Mouse (Mus musculus): ENCODE data around the gene 5330417C22Rik. TPM values are rescaled to one million over a fixed set of nuclear protein-coding genes. Genes with fewer than 3 reads are reported as not detected.

5330417C22Rik gene
- total and polyA plus RNA-seq, 3 experiments, result 2.4 to 6.5 (median 2.5) TPM

DNA sequence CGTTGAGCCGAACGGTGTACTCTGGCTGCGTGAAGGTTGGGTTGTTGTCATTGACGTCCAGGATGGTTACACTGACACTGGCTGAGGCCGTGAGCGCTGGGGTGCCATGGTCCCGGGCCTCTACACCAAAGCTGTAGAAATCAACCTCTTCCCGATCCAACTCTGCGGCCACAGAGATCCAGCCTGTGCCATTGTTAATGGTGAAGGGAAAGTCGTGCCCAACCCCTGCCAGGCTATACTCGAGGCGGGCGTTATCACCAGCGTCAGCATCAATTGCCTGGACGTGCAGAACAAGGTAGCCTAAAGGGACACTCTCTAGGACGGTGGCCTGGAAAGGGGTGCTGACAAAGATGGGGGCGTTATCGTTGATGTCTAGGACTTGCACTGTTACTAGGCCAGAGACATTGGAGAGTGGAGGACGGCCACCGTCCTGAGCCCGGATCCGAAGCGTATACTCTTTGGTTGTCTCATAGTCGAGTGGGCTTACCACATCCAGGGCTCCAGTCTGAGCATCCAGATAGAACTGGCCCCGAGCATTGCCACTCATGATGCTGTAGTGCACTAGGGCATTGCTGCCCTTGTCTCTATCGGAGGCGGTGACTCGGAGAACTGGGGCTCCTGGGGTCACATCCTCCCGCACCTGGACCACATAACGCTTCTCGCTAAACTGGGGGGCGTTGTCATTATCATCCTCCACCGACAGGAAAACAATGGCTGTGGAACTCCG, 122.5 kb downstream of the 5330417C22Rik start:
- DNase-seq, result no peak

DNA sequence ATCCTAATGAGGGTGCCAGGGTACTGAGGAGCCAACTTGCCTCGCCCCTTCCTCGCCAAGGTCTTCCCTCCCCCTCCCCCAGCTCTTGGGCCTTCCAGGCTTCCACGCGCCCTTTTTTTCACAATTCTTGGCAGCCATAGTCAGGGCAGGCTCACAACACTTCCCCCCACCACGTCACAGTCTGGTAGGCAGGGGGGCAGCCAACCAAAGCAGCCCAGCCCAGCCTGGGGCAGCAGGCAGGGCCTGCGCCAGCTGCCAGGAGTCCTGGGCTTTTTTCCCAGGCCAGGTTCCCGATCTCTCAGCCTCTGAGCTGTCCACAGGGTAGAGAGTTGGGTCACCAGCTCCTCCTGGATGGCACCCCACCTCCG, 124.6 kb downstream of the 5330417C22Rik start:
- no peak for DNase-seq

DNA sequence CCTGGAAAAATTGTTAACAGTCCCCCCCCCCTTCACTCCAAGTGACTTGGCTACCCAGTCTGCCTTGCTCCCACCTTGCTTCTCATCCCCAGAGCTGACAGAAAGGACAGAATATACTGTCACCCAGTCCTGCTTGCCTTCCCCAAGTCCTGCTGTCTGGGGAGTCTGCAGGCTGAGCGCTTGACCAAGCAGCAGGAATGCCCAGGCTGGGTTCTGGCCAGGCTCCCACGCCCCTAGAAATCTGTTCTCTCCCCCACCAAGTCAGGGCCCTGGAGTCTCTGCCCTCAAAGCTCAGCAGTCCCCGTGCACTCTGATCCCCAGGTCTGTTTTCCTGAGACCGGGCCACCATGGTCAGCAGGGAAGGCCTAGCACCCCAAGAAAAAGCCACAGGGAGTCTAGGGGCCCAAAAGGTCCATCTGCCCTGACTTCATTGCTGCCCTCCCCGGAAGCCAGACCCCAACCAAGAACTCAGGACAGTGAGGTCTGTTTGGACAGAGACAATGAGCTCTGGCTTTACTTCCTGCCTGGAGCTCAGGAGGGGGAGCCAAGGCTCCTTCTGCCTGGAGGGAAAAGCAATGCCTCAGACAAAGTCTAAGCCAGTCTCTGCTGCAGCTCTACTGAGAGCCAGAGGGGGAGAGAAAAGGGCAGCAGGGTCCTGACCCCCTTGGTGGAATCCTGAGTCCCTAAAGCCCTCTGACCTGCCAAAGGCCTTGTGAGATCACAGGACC, 125.1 kb downstream of the 5330417C22Rik start:
- no peak for DNase-seq

DNA sequence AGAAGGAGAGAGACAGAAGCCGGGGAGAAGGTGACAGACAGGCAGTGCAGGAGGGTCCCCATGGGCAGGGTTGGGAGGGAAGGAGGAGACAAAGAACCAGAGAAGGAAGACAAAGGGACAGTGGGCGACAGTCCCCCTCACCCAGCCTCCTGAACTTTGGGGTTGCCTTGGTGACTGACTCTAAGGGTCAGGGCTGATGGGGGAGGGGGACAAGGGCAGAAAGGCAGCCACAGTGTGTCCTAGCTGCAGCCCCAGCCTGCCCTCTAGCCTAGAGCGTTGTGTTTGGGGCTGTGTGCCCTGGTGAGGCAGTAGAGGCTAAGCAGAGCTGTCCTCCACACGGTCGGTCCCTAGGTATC, 126.0 kb downstream of the 5330417C22Rik start:
- DNase-seq, result no peak

DNA sequence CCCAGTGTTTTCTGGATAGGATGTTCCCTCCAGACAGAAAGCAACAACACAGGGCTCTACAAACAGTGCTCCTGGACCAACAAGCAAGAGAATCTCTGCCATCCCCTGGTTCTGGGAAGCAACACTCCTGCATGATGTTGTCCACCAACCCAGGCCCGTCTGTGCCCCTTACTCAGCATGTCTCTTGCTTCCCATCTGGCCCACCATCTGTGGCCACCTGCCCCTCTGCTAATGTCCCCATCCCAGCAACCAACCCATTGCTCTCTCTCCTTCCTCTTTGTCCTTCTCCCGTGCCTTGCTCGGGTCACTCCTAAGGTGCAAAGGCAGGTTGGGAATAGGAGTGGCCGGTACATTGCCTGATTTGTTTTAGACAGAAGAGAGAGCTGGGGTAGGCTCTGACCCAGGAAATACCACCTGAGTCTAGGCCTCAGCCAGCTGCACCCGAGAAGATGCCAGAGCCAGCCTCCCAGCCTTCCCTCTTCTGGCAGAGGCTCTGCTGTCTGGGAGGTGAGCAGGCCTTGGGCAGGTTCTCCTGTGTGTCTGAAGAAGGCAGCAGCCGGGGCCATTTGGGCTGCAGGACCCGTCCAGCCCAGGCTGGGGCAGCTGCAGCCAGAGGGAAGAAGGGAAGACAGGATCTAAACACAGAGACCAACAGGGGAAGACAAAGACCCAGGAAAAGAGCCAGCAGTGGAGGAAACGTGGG, 126.5 kb downstream of the 5330417C22Rik start:
- DNase-seq, result no peak

DNA sequence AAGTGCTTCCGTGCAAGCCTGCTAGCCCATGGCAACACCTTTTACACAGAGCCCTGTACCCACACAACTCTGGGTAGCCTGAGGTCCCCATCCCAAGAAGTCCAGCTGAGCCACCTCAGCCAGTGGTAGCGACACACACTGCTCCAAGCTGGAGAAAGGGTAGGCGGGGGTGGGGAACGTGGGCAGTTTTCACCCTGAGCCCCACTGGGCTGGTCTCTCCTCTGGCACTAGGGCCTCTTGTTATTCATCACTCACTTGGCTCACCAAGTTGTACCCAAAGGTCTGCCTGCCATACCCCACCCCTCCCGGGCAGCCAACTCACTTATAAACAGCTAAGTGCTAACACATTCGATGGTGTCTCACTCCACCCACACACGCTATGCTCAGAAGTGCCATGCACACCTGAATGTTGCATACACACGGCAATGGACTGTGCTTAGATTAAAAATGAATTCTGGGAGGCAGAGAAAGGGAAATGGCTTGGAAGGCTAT, 127.8 kb downstream of the 5330417C22Rik start:
- DNase-seq, result no peak

DNA sequence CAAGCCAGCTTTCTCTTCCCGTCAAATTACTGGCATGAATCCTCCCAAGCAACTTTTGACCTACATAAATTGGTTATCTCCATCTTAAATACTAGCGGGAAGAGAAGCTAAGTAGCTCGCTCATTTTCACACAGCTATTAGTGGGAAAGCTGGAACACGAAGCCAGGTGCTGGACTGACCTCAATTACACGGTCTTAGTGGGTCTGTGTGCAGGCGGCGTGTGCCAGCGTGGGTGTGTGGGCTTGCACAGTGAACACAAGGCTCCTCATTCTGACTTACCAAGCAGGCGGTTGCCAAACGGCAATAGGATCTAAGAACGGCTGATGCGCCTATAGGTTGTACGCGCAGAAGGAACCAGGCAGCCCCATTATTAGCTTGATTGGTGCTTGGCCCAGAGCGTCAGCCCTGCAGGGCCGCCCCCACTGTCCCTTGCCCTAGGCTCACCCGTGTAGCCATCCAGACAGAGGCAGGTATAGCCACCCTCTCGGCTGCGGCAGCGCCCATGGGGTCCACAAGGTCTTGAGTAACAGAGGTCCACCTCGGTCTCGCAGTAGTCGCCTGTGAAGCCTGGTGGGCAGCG, 129.9 kb downstream of the 5330417C22Rik start:
- no peak for DNase-seq

Small RNA genes lying within 50 kb of the gene (microRNA-seq; reads per million reads assigned to microRNA genes)
- 0 reads per million in 2 experiments for gene Gm22860

Other genes with a start within 250 kb of the 5330417C22Rik start
- not detected for gene Mybphl, start 171.6 kb downstream of the 5330417C22Rik start, total RNA-seq (2021)
- gene Mybphl, start 171.6 kb downstream of the 5330417C22Rik start, polyA plus RNA-seq (2012; rRNA removed), result not detected in 2 replicates
- 1 to 10 TPM in 1 of 2 experiments, under 1 TPM in 1; 0.66 to 1.3 TPM for gene Psrc1, start 152.7 kb downstream of the 5330417C22Rik start, total RNA-seq (2021)
- gene Psrc1, start 152.7 kb downstream of the 5330417C22Rik start, polyA plus RNA-seq (2012; rRNA removed), result 2.6 and 4.0 TPM in 2 replicates
- gene Celsr2, start 121.0 kb downstream of the 5330417C22Rik start, total RNA-seq (2021), result 1 to 10 TPM; 6.1 to 8.3 TPM
- 9.9 and 17.1 TPM in 2 replicates for gene Celsr2, start 121.0 kb downstream of the 5330417C22Rik start, polyA plus RNA-seq (2012; rRNA removed)
- gene Sars, start 91.3 kb downstream of the 5330417C22Rik start, total RNA-seq (2021), result 100 to 1,000 TPM; 198 to 212 TPM
- gene Sars, start 91.3 kb downstream of the 5330417C22Rik start, polyA plus RNA-seq (2012; rRNA removed), result 23.8 and 32.6 TPM in 2 replicates
- gene 1700013F07Rik, start 2.4 kb downstream of the 5330417C22Rik start, total RNA-seq (2021), result not detected
- not detected in 2 replicates for gene 1700013F07Rik, start 2.4 kb downstream of the 5330417C22Rik start, polyA plus RNA-seq (2012; rRNA removed)
- 10 to 100 TPM; 51.1 to 60.5 TPM for gene Tmem167b, start 25.9 kb upstream of the 5330417C22Rik start, total RNA-seq (2021)
- gene Tmem167b, start 25.9 kb upstream of the 5330417C22Rik start, polyA plus RNA-seq (2012; rRNA removed), result 2.5 and 3.3 TPM in 2 replicates
- gene Taf13, start 35.2 kb upstream of the 5330417C22Rik start, total RNA-seq (2021), result 10 to 100 TPM; 28.7 to 30.3 TPM
- 0.78 and 0.98 TPM in 2 replicates for gene Taf13, start 35.2 kb upstream of the 5330417C22Rik start, polyA plus RNA-seq (2012; rRNA removed)
- 10 to 100 TPM; 10.0 to 14.6 TPM for gene Wdr47, start 54.7 kb upstream of the 5330417C22Rik start, total RNA-seq (2021)
- gene Wdr47, start 54.7 kb upstream of the 5330417C22Rik start, polyA plus RNA-seq (2012; rRNA removed), result 3.6 and 3.7 TPM in 2 replicates
- 10 to 100 TPM; 27.7 to 41.0 TPM for gene Clcc1, start 117.4 kb upstream of the 5330417C22Rik start, total RNA-seq (2021)
- gene Clcc1, start 117.4 kb upstream of the 5330417C22Rik start, polyA plus RNA-seq (2012; rRNA removed), result 10.4 and 13.9 TPM in 2 replicates
- gene Gpsm2, start 185.8 kb upstream of the 5330417C22Rik start, total RNA-seq (2021), result 1 to 10 TPM; 1.7 to 2.9 TPM
- gene Gpsm2, start 185.8 kb upstream of the 5330417C22Rik start, polyA plus RNA-seq (2012; rRNA removed), result 0.58 and 1.0 TPM in 2 replicates
- not detected for gene Aknad1, start 203.1 kb upstream of the 5330417C22Rik start, total RNA-seq (2021)
- not detected in 2 replicates for gene Aknad1, start 203.1 kb upstream of the 5330417C22Rik start, polyA plus RNA-seq (2012; rRNA removed)